Mouse (Mus musculus) megakaryocyte, adult 5-6 weeks (primary cell): ENCODE measurements around the gene Prkcd. TPM values are rescaled to one million over a fixed set of nuclear protein-coding genes. Genes with fewer than 3 reads are reported as not detected.

ENCODE experiments used
- ATAC-seq: 2 replicates; pipeline ENCODE4 v1.8.0; 2016; ENCODE audit warnings: mild to moderate bottlenecking, inconsistent platforms; ENCODE audit not compliant: poor library complexity, severe bottlenecking
- total RNA-seq, 2 experiments: library from RNA; stranded (forward) in 1 of 2; stranded (reverse) in 1 of 2; fragments of 153-499, 151-499 nt in 1 of 2; fragments of 221-1000, 200-1000 nt in 1 of 2; gene quantifications; 2 replicates each; pipeline versions ENCODE4 v1.2.3 to v1.2.4; 2015 to 2017

Gene Prkcd
- total RNA-seq, 2 experiments from 2014 or later, result 274 to 424 TPM

GRCm38 (mm10) chr14:30609499-30609898 lies 16.5 kb downstream of the Prkcd start:
- ATAC-seq, result no peak

- no peak for ATAC-seq
Measured at GRCm38 (mm10) chr14:30608176-30608575, 17.8 kb downstream of the Prkcd start.

- peak; percentile 58 for ATAC-seq
Measured at GRCm38 (mm10) chr14:30607696-30608095, 18.3 kb downstream of the Prkcd start.

GRCm38 (mm10) chr14:30606817-30607216 lies 19.2 kb downstream of the Prkcd start:
- ATAC-seq, result no peak

GRCm38 (mm10) chr14:30597142-30597541 lies 28.9 kb downstream of the Prkcd start:
- ATAC-seq, result no peak

GRCm38 (mm10) chr14:30596407-30596806 lies 29.6 kb downstream of the Prkcd start:
- ATAC-seq, result no peak

- ATAC-seq, result no peak
Measured at GRCm38 (mm10) chr14:30595576-30596313, 30.3 kb downstream of the Prkcd start.

- ATAC-seq, result no peak
Measured at GRCm38 (mm10) chr14:30594092-30594695, 31.8 kb downstream of the Prkcd start.

GRCm38 (mm10) chr14:30593279-30594091 lies 32.5 kb downstream of the Prkcd start:
- peak; percentile 84 for ATAC-seq

GRCm38 (mm10) chr14:30591417-30591816 lies 34.6 kb downstream of the Prkcd start:
- peak; percentile 47 for ATAC-seq

- ATAC-seq, result no peak
Measured at GRCm38 (mm10) chr14:30590918-30591317, 35.1 kb downstream of the Prkcd start.

- ATAC-seq, result no peak
Measured at GRCm38 (mm10) chr14:30590041-30590645, 35.9 kb downstream of the Prkcd start.

GRCm38 (mm10) chr14:30586780-30587461 lies 39.1 kb downstream of the Prkcd start:
- ATAC-seq, result no peak

- no peak for ATAC-seq
Measured at GRCm38 (mm10) chr14:30585323-30585722, 40.7 kb downstream of the Prkcd start.

GRCm38 (mm10) chr14:30584497-30585251 lies 41.3 kb downstream of the Prkcd start:
- no peak for ATAC-seq

- ATAC-seq, result no peak
Measured at GRCm38 (mm10) chr14:30584077-30584476, 41.9 kb downstream of the Prkcd start.

- ATAC-seq, result no peak
Measured at GRCm38 (mm10) chr14:30581238-30581637, 44.8 kb downstream of the Prkcd start.

GRCm38 (mm10) chr14:30579882-30580281 lies 46.1 kb downstream of the Prkcd start:
- peak; percentile 31; the same call in 1 of the 2 replicates for ATAC-seq

- peak; percentile 67 for ATAC-seq
Measured at GRCm38 (mm10) chr14:30579180-30579579, 46.8 kb downstream of the Prkcd start.
